Mouse (Mus musculus): ENCODE measurements around the gene Dnajc7. TPM values are rescaled to one million over a fixed set of nuclear protein-coding genes. Genes with fewer than 3 reads are reported as not detected.

Gene Dnajc7
- polyA plus RNA-seq, 1 experiment, result 838 TPM

DNA sequence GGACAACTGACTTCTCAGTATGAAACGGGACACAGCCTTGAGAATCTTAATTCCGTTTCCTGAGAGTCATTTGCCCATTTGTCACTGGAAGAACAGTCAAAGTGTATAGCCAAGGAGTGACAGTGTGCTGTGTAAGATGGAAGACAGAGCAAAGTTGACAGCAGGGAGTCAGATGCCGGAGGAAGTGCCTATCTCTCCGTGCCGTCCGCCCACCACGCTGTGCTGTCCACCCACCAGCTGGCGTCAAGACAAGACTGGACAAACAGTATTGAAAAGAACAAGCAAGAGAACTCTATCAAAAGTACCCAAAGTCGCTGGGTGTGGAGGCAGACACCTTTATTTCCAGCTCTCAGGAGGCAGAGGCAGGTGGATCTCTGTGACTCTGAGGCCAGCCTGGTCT lies 16.8 kb downstream of the Dnajc7 start:
- Histone ChIP-seq H3K4me3 (replicated peaks; ENCODE audit: control insufficient read depth, low read depth, low read length) (no peak overlapping the region), H3K4me1 (ENCODE audit: control insufficient read depth, insufficient read depth, low read length) (no peaks in the 10 kb centered on the region), H3K27ac (ENCODE audit: control insufficient read depth, insufficient read depth, low read depth, low read length, poor library complexity) (no peak overlapping the region)
- 87% methylated on average over 9 of the region's 9 CpGs for WGBS
- TF ChIP-seq POLR2A (IDR thresholded peaks at IDR 0.05; ENCODE audit: borderline replicate concordance, control insufficient read depth, low read depth, low read length) (no peak), CTCF (IDR thresholded peaks at IDR 0.05; ENCODE audit: control insufficient read depth, insufficient read depth, low read length) (no peak)

DNA sequence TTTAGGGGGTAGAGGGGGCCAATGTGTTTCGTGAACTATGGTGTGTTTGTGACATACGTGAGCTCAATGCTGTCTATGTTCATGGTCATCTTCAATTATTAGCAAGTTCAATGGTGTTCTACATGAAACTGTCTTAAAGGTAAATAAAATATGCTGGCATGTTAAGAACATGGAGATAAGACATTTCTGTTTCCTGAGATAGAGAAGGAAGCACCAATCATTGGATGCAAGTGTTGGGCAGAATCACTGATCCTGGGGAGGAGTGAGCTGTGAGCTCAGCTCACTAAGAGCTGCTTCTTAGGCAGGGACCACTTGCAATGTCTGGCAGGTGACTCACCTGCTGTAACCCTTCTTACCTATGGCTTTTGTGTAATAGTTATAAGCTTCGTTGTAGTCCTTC lies 18.6 kb downstream of the Dnajc7 start:
- TF ChIP-seq POLR2A (IDR thresholded peaks at IDR 0.05; ENCODE audit: borderline replicate concordance, control insufficient read depth, low read depth, low read length) (no peak), CTCF (IDR thresholded peaks at IDR 0.05; ENCODE audit: control insufficient read depth, insufficient read depth, low read length) (no peak)
- WGBS, result 93% methylated on average over 3 of the region's 3 CpGs
- H3K27ac ChIP-seq (ENCODE audit: control insufficient read depth, insufficient read depth, low read depth, low read length, poor library complexity), result no peak overlapping the region
- H3K4me3 ChIP-seq (replicated peaks; ENCODE audit: control insufficient read depth, low read depth, low read length), result no peak overlapping the region
- H3K4me1 ChIP-seq (ENCODE audit: control insufficient read depth, insufficient read depth, low read length), result no peaks in the 10 kb centered on the region; the same call in 1 of the 2 replicates

DNA sequence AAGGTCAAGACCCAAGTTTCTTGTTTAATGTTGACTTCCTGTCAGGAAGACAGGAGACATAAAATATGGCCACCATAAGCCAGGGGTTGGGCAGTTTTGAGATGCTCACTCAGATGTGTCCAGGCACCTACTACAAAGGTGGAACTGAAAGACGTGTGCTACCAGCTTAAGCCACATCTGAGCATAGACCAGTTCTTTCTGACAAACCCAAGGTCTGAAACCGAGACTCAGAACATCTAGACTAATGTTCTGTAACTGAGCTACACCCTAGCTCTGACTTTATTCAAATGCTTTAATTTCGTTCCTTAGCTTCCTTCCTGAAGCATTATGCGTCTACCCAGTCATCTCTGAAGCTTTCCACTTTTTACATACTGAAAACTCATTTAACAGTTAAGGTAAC lies 21.9 kb downstream of the Dnajc7 start:
- no peaks in the 10 kb centered on the region; the same call in 1 of the 2 replicates for H3K4me1 ChIP-seq (ENCODE audit: control insufficient read depth, insufficient read depth, low read length)
- TF ChIP-seq CTCF (IDR thresholded peaks at IDR 0.05; ENCODE audit: control insufficient read depth, insufficient read depth, low read length), result no peak
- no peak for TF ChIP-seq POLR2A (IDR thresholded peaks at IDR 0.05; ENCODE audit: borderline replicate concordance, control insufficient read depth, low read depth, low read length)
- 80% methylated on average over 4 of the region's 4 CpGs for WGBS
- no peak overlapping the region for H3K4me3 ChIP-seq (replicated peaks; ENCODE audit: control insufficient read depth, low read depth, low read length)
- H3K27ac ChIP-seq (ENCODE audit: control insufficient read depth, insufficient read depth, low read depth, low read length, poor library complexity), result no peak overlapping the region

DNA sequence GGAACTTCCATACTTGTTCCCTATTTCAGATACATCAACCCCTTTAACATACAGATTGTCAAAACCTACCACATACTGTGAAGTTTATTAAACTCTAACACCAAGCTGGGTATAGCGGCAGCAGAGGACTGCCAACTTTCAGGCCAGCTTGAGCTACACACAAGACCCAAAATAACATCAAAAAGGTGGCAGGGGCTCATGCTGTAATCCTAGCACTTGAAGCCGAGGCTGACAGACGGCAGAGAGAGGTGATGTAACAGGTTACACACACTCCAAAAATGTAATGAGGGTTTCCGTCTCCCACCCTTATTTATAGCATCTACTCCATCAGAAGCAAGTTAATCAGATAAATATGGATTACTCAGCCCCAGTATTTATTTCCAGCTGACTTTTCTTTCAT lies 24.4 kb downstream of the Dnajc7 start:
- Histone ChIP-seq H3K4me1 (ENCODE audit: control insufficient read depth, insufficient read depth, low read length) (no peaks in the 10 kb centered on the region; the same call in 1 of the 2 replicates), H3K4me3 (replicated peaks; ENCODE audit: control insufficient read depth, low read depth, low read length) (no peak overlapping the region), H3K27ac (ENCODE audit: control insufficient read depth, insufficient read depth, low read depth, low read length, poor library complexity) (no peak overlapping the region)
- TF ChIP-seq POLR2A (IDR thresholded peaks at IDR 0.05; ENCODE audit: borderline replicate concordance, control insufficient read depth, low read depth, low read length) (no peak), CTCF (IDR thresholded peaks at IDR 0.05; ENCODE audit: control insufficient read depth, insufficient read depth, low read length) (no peak)
- 81% methylated on average over 4 of the region's 4 CpGs for WGBS

DNA sequence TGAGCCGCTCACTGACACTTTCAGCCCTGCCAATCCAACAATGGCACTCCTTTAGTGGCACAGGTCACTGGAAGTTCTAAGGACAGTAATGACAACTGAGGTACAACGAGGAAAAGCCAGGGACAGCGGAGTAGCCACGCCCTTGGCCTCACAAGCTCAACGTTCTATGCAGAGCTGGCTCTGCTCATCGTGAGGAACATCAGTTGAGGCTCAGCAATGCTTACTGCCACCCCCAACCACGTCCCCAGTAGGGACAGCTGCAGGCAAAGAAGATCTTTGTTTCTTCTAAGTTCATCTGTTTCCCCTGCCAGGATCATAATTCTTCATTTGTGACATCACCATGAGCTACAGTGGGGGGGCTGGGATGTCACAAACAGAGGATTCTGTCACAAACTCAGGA lies 25.4 kb downstream of the Dnajc7 start:
- Histone ChIP-seq H3K4me3 (replicated peaks; ENCODE audit: control insufficient read depth, low read depth, low read length) (no peak overlapping the region), H3K4me1 (ENCODE audit: control insufficient read depth, insufficient read depth, low read length) (no peaks in the 10 kb centered on the region; the same call in 1 of the 2 replicates), H3K27ac (ENCODE audit: control insufficient read depth, insufficient read depth, low read depth, low read length, poor library complexity) (no peak overlapping the region)
- TF ChIP-seq CTCF (IDR thresholded peaks at IDR 0.05; ENCODE audit: control insufficient read depth, insufficient read depth, low read length) (no peak), POLR2A (IDR thresholded peaks at IDR 0.05; ENCODE audit: borderline replicate concordance, control insufficient read depth, low read depth, low read length) (no peak)
- 89% methylated on average over 7 of the region's 7 CpGs for WGBS

DNA sequence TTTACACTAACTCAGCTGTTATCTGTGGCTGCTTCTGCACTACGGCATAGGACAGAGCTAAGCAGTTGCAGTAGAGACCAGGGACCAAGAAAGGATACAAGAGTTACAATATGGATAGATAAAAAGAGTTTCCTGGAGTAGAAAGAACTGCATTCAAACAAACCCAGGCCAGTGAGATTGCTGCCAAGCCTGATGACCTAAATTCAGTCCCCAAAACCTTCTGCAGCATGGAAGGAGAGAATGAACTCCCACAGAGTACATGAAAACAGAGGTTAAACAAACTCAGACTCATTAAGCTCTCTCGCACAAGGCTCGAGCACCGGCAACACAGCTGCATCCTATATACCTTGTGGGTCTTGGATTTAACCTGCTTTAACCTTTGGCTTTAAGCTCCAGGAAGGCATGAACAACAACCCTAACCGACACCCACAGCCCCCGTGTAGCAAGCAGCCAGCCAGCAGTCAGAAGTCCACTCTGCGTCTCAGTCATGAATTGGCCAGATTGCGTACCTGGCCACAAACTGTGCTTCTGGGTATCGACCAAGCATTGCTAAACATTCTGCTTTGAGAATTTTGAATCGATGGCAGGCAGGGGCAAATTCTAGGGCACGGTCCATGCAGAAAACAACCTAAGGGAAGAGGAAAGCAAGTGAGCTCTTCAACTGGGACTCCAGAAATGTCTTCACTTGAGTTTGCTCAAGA lies 27.5 kb downstream of the Dnajc7 start:
- no peaks in the 10 kb centered on the region for H3K4me1 ChIP-seq (ENCODE audit: control insufficient read depth, insufficient read depth, low read length)
- H3K4me3 ChIP-seq (replicated peaks; ENCODE audit: control insufficient read depth, low read depth, low read length), result no peak overlapping the region
- WGBS, result 94% methylated on average over 11 of the region's 11 CpGs
- H3K27ac ChIP-seq (ENCODE audit: control insufficient read depth, insufficient read depth, low read depth, low read length, poor library complexity), result no peak overlapping the region
- TF ChIP-seq CTCF (IDR thresholded peaks at IDR 0.05; ENCODE audit: control insufficient read depth, insufficient read depth, low read length) (no peak), POLR2A (IDR thresholded peaks at IDR 0.05; ENCODE audit: borderline replicate concordance, control insufficient read depth, low read depth, low read length) (no peak)

DNA sequence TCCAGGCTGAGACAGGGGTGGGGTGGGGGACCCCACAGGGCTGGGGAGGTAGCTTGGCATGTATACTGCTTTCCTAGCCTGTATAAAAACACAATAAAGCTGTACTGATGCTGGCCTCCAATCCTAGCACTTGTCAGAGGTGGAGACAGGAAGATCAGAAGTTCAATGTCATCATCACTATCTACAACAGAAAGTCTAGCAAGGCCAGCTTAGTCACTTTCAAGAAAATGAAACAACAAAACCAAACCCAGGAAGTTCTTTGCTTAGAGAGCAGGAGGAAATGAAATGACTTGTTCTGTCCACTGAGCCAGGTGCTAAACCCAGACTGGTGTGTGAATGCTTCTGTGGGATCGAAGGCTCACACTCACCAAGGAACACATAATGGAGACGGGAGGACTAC lies 31.5 kb downstream of the Dnajc7 start:
- 88% methylated on average over 2 of the region's 2 CpGs for WGBS

DNA sequence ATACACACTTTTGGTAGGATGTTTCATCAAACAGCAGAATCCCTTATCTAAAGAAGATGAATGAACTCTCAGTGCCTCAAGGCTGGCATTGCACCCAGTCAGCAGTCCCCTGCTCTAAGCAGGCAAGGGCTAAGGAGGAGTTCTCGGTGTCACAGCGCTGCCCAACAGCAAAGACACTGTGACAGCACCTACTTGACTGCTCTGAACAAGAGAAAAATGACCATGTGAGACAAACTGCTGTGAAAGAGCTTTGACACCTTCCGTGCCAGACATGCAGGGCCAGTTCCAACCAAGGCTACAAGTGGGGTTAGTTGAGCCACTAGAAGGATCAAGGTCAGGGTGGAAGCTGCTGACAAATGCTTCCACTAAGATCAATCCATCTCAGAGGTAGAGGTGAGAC lies 34.8 kb downstream of the Dnajc7 start:
- 91% methylated on average over 3 of the region's 3 CpGs for WGBS
- Histone ChIP-seq H3K4me1 (ENCODE audit: control insufficient read depth, insufficient read depth, low read length) (peaks cover 5% of the 10 kb centered on the region), H3K27ac (ENCODE audit: control insufficient read depth, insufficient read depth, low read depth, low read length, poor library complexity) (peak overlapping the region; percentile 68; the same call in 1 of the 2 replicates), H3K4me3 (replicated peaks; ENCODE audit: control insufficient read depth, low read depth, low read length) (no peak overlapping the region)
- no peak for TF ChIP-seq CTCF (IDR thresholded peaks at IDR 0.05; ENCODE audit: control insufficient read depth, insufficient read depth, low read length)

More for the DNA sequence above, 31.5 kb downstream of the Dnajc7 start:
- Histone ChIP-seq H3K27ac (ENCODE audit: control insufficient read depth, insufficient read depth, low read depth, low read length, poor library complexity) (no peak overlapping the region), H3K4me1 (ENCODE audit: control insufficient read depth, insufficient read depth, low read length) (peaks cover 1% of the 10 kb centered on the region; the same call in 1 of the 2 replicates), H3K4me3 (replicated peaks; ENCODE audit: control insufficient read depth, low read depth, low read length) (no peak overlapping the region)
- no peak for TF ChIP-seq CTCF (IDR thresholded peaks at IDR 0.05; ENCODE audit: control insufficient read depth, insufficient read depth, low read length)
- no peak for TF ChIP-seq POLR2A (IDR thresholded peaks at IDR 0.05; ENCODE audit: borderline replicate concordance, control insufficient read depth, low read depth, low read length)

DNA sequence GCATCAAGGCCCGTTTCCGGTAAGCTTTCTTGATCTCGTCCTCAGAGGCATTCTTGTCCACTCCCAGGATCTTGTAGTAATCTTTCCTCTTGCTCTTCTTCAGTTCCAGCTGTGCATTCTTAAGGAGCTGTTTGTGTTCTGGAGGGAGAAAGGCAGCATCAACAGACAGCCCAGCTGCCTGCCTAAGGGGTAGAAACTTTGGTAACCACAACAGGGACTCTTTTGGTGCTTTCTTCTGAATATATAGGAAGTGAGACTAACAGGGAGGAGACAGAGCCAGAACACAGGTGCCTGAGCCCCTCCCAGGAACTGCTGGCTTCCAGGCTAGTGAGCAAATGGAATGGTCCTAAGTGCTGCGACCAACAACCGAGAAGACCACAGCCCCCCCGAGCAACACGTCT lies 35.4 kb downstream of the Dnajc7 start:
- Histone ChIP-seq H3K27ac (ENCODE audit: control insufficient read depth, insufficient read depth, low read depth, low read length, poor library complexity) (peak overlapping the region; percentile 74), H3K4me3 (replicated peaks; ENCODE audit: control insufficient read depth, low read depth, low read length) (peak overlapping the region; percentile 61), H3K4me1 (ENCODE audit: control insufficient read depth, insufficient read depth, low read length) (peaks cover 5% of the 10 kb centered on the region)
- 64% methylated on average over 7 of the region's 7 CpGs for WGBS
- TF ChIP-seq POLR2A (IDR thresholded peaks at IDR 0.05; ENCODE audit: borderline replicate concordance, control insufficient read depth, low read depth, low read length), result no peak
- TF ChIP-seq CTCF (IDR thresholded peaks at IDR 0.05; ENCODE audit: control insufficient read depth, insufficient read depth, low read length), result no peak

Measured in bone marrow, adult 2 months (tissue).